17 mouse cellular contexts compared by ENCODE assay signal in genomic region chr2:60152481-60152880, GRCm38 (mm10).
"Had no signal": no experiment of that assay in that cellular context is flagged by ENCODE, and none has a peak within 500 bp of the region (broad histone marks: within the 10 kb centered on the region; RNA-seq: fewer than 3 reads in every experiment).

No protein-coding gene starts in this region.

- H3K4me2 ChIP-seq: liver, embryonic 15.5 days; lung, embryonic 15.5 days; midbrain, embryonic 12.5 days; midbrain, embryonic 15.5 days; neural tube, embryonic 12.5 days; stomach, embryonic 15.5 days had no signal

- H3K9ac ChIP-seq: liver, embryonic 15.5 days; liver, postnatal 0 days; lung, embryonic 15.5 days; midbrain, embryonic 12.5 days; midbrain, embryonic 15.5 days; neural tube, embryonic 12.5 days; stomach, embryonic 15.5 days had no signal

- DNase-seq: liver, postnatal 0 days; lung, adult 2 months; lung, postnatal 36 days; right cerebral cortex, postnatal 14 days; thymus, adult 2 months; thymus, postnatal 25 days; thymus, postnatal 4 days had no signal

- H3K4me1 ChIP-seq: lung, embryonic 15.5 days; midbrain, embryonic 15.5 days; neural tube, embryonic 12.5 days; stomach, embryonic 15.5 days had no signal

- H3K27me3 ChIP-seq: liver, embryonic 15.5 days; lung, embryonic 15.5 days; megakaryocyte, embryonic 14.5 days; midbrain, embryonic 12.5 days; midbrain, embryonic 15.5 days; neural tube, embryonic 12.5 days; stomach, embryonic 15.5 days had no signal

- H3K9me3 ChIP-seq: liver, embryonic 15.5 days; lung, embryonic 15.5 days; megakaryocyte, embryonic 14.5 days; midbrain, embryonic 12.5 days; midbrain, embryonic 15.5 days; neural tube, embryonic 12.5 days; stomach, embryonic 15.5 days had no signal

- ATAC-seq: liver, postnatal 0 days; lung, postnatal 0 days; midbrain, embryonic 15.5 days had no signal

- H3K4me3 ChIP-seq: liver, embryonic 15.5 days; lung, embryonic 15.5 days; megakaryocyte, embryonic 14.5 days; midbrain, embryonic 12.5 days; midbrain, embryonic 15.5 days; neural tube, embryonic 12.5 days; stomach, embryonic 15.5 days had no signal

- H3K27ac ChIP-seq: liver, embryonic 15.5 days; lung, embryonic 15.5 days; macrophage; midbrain, embryonic 12.5 days; midbrain, embryonic 15.5 days; neural tube, embryonic 12.5 days; stomach, embryonic 15.5 days; stomach, postnatal 0 days had no signal

- H3K36me3 ChIP-seq: liver, embryonic 15.5 days; lung, embryonic 15.5 days; midbrain, embryonic 12.5 days; midbrain, embryonic 15.5 days; neural tube, embryonic 12.5 days; stomach, embryonic 15.5 days had no signal
